Mouse (Mus musculus) MEL-GATA-1-ER (cell line): ENCODE data around the gene Vmn1r123.
"Not testable (repeated sequence)": the region's sequence is repeated elsewhere in the genome, so short reads cannot be mapped to it uniquely, and the experiment has no call there.

Experiments used
- DNase-seq: peaks from one replicate; pipeline ENCODE4 v3.0.0-alpha.2; 2012; ENCODE audit warnings: low read depth; ENCODE audit errors: extremely low read depth

Gene Vmn1r123

GRCm38 (mm10) chr7:21161885-21162284, at the start of gene Vmn1r123:
Gene Vmn1r123, plus strand, starts transcription at chr7:21162185.
- not testable (repeated sequence) for DNase-seq

GRCm38 (mm10) chr7:21134028-21134427, 28.0 kb upstream of the Vmn1r123 start, which contains the start of gene Vmn1r122:
Gene Vmn1r122, minus strand, starts transcription at chr7:21134128.
- DNase-seq: not testable (repeated sequence)

DNA sequence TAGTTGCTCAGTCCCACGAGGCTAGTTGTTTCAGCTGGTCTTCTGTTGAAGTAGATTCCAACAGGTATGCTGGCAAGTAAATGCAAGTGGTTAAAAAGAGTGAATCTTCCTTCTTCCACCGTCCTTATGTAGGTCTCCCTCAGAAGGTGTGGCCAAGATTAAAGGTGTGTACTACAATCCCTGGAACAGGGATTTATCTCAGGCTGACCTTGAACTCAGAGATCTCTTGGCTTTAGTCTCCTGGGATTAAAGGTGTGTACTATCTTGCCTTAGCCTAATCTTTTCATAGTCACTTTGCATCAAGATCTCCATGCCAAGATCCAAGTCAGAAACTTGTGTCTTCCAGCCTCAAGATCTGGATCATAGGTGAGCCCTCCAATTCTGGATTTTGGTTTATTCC, 28.3 kb downstream of the Vmn1r123 start, which contains the start of gene Gm5157:
Gene Gm5157, minus strand, starts transcription at position 101 of the 400 bp plus-strand sequence.
- not testable (repeated sequence) for DNase-seq
